Mouse (Mus musculus) lung, embryonic 14.5 days (tissue): ENCODE data around the gene Lama5. TPM values are rescaled to one million over a fixed set of nuclear protein-coding genes. Genes with fewer than 3 reads are reported as not detected.

Source experiments
- ATAC-seq: fragments of 200-750 bp; cut with Nextera tagmentation; 2 replicates; pipeline ENCODE4 v1.8.0; 2017; ENCODE audit warnings: mild to moderate bottlenecking, moderate TSS enrichment, moderate library complexity; ENCODE audit not compliant: insufficient read depth
- DNase-seq: peaks from one replicate; pipeline ENCODE4 v3.0.0-alpha.2; 2015
- H3K27ac ChIP-seq: fragments of 300-500 bp; sonication (generic); 2 replicates; pipeline ENCODE4 v1.5.1; 2014; ENCODE audit warnings: low read depth, mild to moderate bottlenecking, moderate library complexity
- H3K27me3 ChIP-seq: fragments of 300-500 bp; sonication (generic); 2 replicates; pipeline ENCODE4 v1.6.1; 2014; ENCODE audit warnings: low read length, control low read depth; ENCODE audit not compliant: insufficient read depth
- H3K36me3 ChIP-seq: fragments of 300-500 bp; sonication (generic); 2 replicates; pipeline ENCODE4 v1.6.1; 2014; ENCODE audit warnings: control low read depth; ENCODE audit not compliant: insufficient read depth
- H3K4me1 ChIP-seq: fragments of 300-500 bp; sonication (generic); 2 replicates; pipeline ENCODE4 v1.6.1; 2014; ENCODE audit warnings: antibody characterized with exemption, control low read depth; ENCODE audit not compliant: insufficient read depth
- H3K4me2 ChIP-seq: fragments of 300-500 bp; sonication (generic); 2 replicates; pipeline ENCODE4 v1.6.1; 2014; ENCODE audit warnings: mild to moderate bottlenecking
- H3K4me3 ChIP-seq: fragments of 300-500 bp; sonication (generic); 2 replicates; pipeline ENCODE4 v1.5.1; 2014; ENCODE audit warnings: low read depth, low read length
- H3K9ac ChIP-seq: fragments of 300-500 bp; sonication (generic); 2 replicates; pipeline ENCODE4 v1.6.1; 2014
- H3K9me3 ChIP-seq: fragments of 300-500 bp; sonication (generic); 2 replicates; pipeline ENCODE4 v1.6.1; 2016; ENCODE audit warnings: low read depth, low read length, control low read depth
- CTCF ChIP-seq: IDR thresholded peaks from 2 replicates; pipeline ENCODE4 v1.5.1; 2016; ENCODE audit warnings: antibody characterized with exemption, low read depth
- WGBS: fragments of 180-500 bp; shearing (Covaris S2); extraction: QIAGEN DNeasy Blood & Tissue Kit; methylation state at CpG from one replicate; pipeline ENCODE4 v1.1.7; 2014; 5-methylcytosine and 5-hydroxymethylcytosine counted together
- polyA plus RNA-seq: library from polyadenylated mRNA; unstranded; fragments of >200 nt; fragmentation: Nextera tagmentation; extraction: Ambion mirVana; gene quantifications from 2 replicates; pipeline ENCODE4 v1.2.1, GENCODE M21; 2014

Lama5 gene
- polyA plus RNA-seq, 1 experiment from 2014 or later = 95.0 TPM

- Histone ChIP-seq H3K4me3 (no peak overlapping the region), H3K27ac (peak overlapping the region; percentile 81), H3K4me2 (peak overlapping the region; percentile 38; the same call in 1 of the 2 replicates), H3K4me1 (peaks cover 50% of the 10 kb centered on the region), H3K9me3 (no peaks in the 10 kb centered on the region), H3K27me3 (peaks cover 10% of the 10 kb centered on the region), H3K36me3 (no peaks in the 10 kb centered on the region), H3K9ac (no peak overlapping the region)
- DNase-seq (peak; percentile 64), ATAC-seq (peak; percentile 30; the same call in 1 of the 2 replicates)
- 40% methylated on average over 9 of the region's 9 CpGs for whole genome bisulfite sequencing
- TF ChIP-seq CTCF = no peak
Measured at GRCm38 (mm10) chr2:180220165-180220564, 5.5 kb downstream of the Lama5 start.

- DNase-seq = no peak
- no peak for ATAC-seq
- Histone ChIP-seq H3K4me3 (no peak overlapping the region), H3K27ac (peak overlapping the region; percentile 81), H3K36me3 (no peaks in the 10 kb centered on the region), H3K9ac (no peak overlapping the region; the same call in 1 of the 2 replicates), H3K27me3 (peaks cover 2% of the 10 kb centered on the region), H3K9me3 (no peaks in the 10 kb centered on the region), H3K4me1 (peaks cover 58% of the 10 kb centered on the region), H3K4me2 (peak overlapping the region; percentile 38; the same call in 1 of the 2 replicates)
- 71% methylated on average over 15 of the region's 15 CpGs for WGBS
- no peak for TF ChIP-seq CTCF
Measured at GRCm38 (mm10) chr2:180219145-180219943, 6.3 kb downstream of the Lama5 start.

GRCm38 (mm10) chr2:180218677-180219076 lies 7.0 kb downstream of the Lama5 start:
- ATAC-seq (peak; percentile 19; the same call in 1 of the 2 replicates), DNase-seq (peak; percentile 61)
- no peak overlapping the region for H3K4me2 ChIP-seq
- no peaks in the 10 kb centered on the region for H3K27me3 ChIP-seq
- peaks cover 60% of the 10 kb centered on the region for H3K4me1 ChIP-seq
- no peak overlapping the region; the same call in 1 of the 2 replicates for H3K9ac ChIP-seq
- H3K4me3 ChIP-seq = no peak overlapping the region
- no peaks in the 10 kb centered on the region for H3K9me3 ChIP-seq
- H3K36me3 ChIP-seq = no peaks in the 10 kb centered on the region
- no peak for TF ChIP-seq CTCF
- peak overlapping the region; percentile 81 for H3K27ac ChIP-seq
- WGBS = 42% methylated on average over 5 of the region's 5 CpGs

GRCm38 (mm10) chr2:180218241-180218640 lies 7.4 kb downstream of the Lama5 start:
- Histone ChIP-seq H3K27ac (peak overlapping the region; percentile 81; the same call in 1 of the 2 replicates), H3K4me2 (no peak overlapping the region), H3K4me3 (no peak overlapping the region), H3K9me3 (no peaks in the 10 kb centered on the region), H3K4me1 (peaks cover 60% of the 10 kb centered on the region), H3K36me3 (no peaks in the 10 kb centered on the region; the same call in 1 of the 2 replicates), H3K27me3 (no peaks in the 10 kb centered on the region), H3K9ac (no peak overlapping the region; the same call in 1 of the 2 replicates)
- DNase-seq = no peak
- WGBS = 47% methylated on average over 3 of the region's 3 CpGs
- TF ChIP-seq CTCF = no peak
- no peak for ATAC-seq

- Histone ChIP-seq H3K27me3 (no peaks in the 10 kb centered on the region), H3K4me1 (peaks cover 55% of the 10 kb centered on the region), H3K9ac (no peak overlapping the region), H3K4me3 (no peak overlapping the region), H3K9me3 (no peaks in the 10 kb centered on the region; the same call in 1 of the 2 replicates), H3K36me3 (no peaks in the 10 kb centered on the region; the same call in 1 of the 2 replicates), H3K4me2 (no peak overlapping the region), H3K27ac (no peak overlapping the region; the same call in 1 of the 2 replicates)
- no peak for TF ChIP-seq CTCF
- no peak for ATAC-seq
- DNase-seq = no peak
- 82% methylated on average over 8 of the region's 8 CpGs for WGBS
Measured at GRCm38 (mm10) chr2:180217587-180217986, 8.1 kb downstream of the Lama5 start.

GRCm38 (mm10) chr2:180216921-180217320 lies 8.7 kb downstream of the Lama5 start:
- Histone ChIP-seq H3K27ac (no peak overlapping the region), H3K9me3 (no peaks in the 10 kb centered on the region; the same call in 1 of the 2 replicates), H3K4me3 (no peak overlapping the region), H3K4me2 (no peak overlapping the region), H3K9ac (no peak overlapping the region), H3K36me3 (no peaks in the 10 kb centered on the region; the same call in 1 of the 2 replicates), H3K4me1 (peaks cover 49% of the 10 kb centered on the region), H3K27me3 (no peaks in the 10 kb centered on the region)
- ATAC-seq = no peak
- WGBS = 21% methylated on average over 5 of the region's 5 CpGs
- no peak for DNase-seq
- no peak for TF ChIP-seq CTCF

- peak overlapping the region; percentile 36 for H3K9ac ChIP-seq
Measured at GRCm38 (mm10) chr2:180215951-180216350, 9.7 kb downstream of the Lama5 start.

More at GRCm38 (mm10) chr2:180215951-180216350, 9.7 kb downstream of the Lama5 start:
- Histone ChIP-seq H3K4me3 (no peak overlapping the region), H3K27ac (peak overlapping the region; percentile 81), H3K27me3 (no peaks in the 10 kb centered on the region), H3K9me3 (no peaks in the 10 kb centered on the region; the same call in 1 of the 2 replicates), H3K36me3 (no peaks in the 10 kb centered on the region; the same call in 1 of the 2 replicates), H3K4me1 (peaks cover 40% of the 10 kb centered on the region), H3K4me2 (0 out of 2 replicates have a peak overlapping the region, but pooled peaks have one; percentile 15)
- ATAC-seq (no peak), DNase-seq (peak; percentile 44)
- TF ChIP-seq CTCF = no peak
- WGBS = 59% methylated on average over 6 of the region's 6 CpGs
